Mouse (Mus musculus) lung, postnatal 0 days (tissue): Measurements from ENCODE around the gene Cdhr4.

Experiments
- CTCF ChIP-seq: IDR thresholded peaks from 2 replicates; pipeline ENCODE4 v1.5.1; 2016; ENCODE audit warnings: antibody characterized with exemption, mild to moderate bottlenecking
- EP300 ChIP-seq: IDR thresholded peaks from 2 replicates; pipeline ENCODE4 v1.6.1; 2016; ENCODE audit warnings: antibody characterized with exemption, mild to moderate bottlenecking, control low read depth

DNA sequence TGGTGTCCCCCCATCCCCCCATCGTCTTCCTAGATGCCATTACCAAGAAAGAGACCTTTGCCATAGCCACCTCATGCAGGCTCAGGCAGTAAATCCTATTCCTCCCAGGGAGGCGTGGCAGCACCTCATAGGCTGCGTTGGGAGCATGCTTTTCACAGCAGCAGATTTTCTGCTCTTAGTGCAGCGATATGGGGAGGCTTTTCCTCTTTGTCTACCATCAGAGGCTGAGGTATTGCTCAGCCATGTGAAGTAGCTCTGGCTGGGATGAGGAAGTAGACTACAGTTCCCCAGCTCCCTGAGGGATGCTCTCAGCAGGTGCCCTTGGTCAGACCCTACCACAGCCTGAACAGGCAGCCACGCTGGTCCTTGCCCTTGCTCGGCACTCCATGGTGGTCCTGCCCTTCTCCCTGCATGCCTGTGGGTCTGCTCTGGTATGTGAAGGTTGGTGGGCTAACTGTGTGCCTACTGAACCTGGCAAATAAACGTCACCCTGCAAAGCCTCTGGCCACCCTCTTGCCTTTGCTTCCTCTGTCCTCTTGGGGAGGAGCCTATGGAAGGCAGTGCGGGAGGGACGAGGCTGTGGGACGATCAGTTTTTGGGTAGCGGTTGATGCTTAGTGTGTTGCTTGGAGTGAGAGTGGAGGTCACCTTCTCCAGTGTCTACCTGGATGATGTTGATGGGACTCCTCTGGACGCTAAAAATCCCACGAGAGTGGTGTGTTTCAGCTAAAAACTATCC is 42.9 kb upstream of the Cdhr4 start:
- TF ChIP-seq CTCF, result no peak
- TF ChIP-seq EP300, result no peak
